Mouse (Mus musculus) testis, adult 2 months (tissue): Measurements from ENCODE around the gene Nphs1.

Experiments
- CTCF ChIP-seq: fragments of 200-500 bp; IDR thresholded peaks from 2 replicates; pipeline ENCODE4 v1.5.1; 2012; ENCODE audit warnings: low read depth, mild to moderate bottlenecking, inconsistent platforms, low read length, moderate library complexity; ENCODE audit not compliant: control insufficient read depth, insufficient read depth, insufficient replicate concordance
- POLR2A ChIP-seq: fragments of 200-500 bp; IDR thresholded peaks from 2 replicates; pipeline ENCODE4 v1.6.1; 2012; ENCODE audit warnings: low read depth, mild to moderate bottlenecking, inconsistent platforms, low read length, moderate library complexity; ENCODE audit not compliant: control insufficient read depth

DNA sequence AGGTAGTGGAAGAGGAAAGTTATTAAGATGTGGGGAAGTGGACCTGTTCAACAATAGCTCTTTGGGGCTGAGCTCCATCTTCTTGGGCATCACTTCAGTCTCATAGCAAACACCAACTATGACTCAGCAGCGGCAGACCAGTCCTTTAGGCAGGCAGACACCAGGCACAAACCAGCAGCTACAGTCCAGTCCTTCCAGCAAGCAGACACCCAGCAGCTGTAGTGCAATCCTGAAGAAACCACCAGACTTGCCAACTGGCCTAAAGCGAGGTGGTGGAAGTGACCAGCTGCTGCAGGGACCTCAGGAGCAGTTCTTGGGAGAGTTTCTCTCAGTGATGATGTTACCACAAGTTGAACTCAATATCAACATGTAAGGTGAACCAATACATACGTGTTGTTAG lies 49.5 kb upstream of the Nphs1 start:
- no peak for TF ChIP-seq POLR2A
- no peak for TF ChIP-seq CTCF
